Mouse (Mus musculus) small intestine, adult 2 months (tissue): ENCODE results near the gene Resp18.

Experiments
- CTCF ChIP-seq: fragments of 200-500 bp; IDR thresholded peaks from 2 replicates; pipeline ENCODE4 v1.5.1; 2012; ENCODE audit warnings: low read depth, mild to moderate bottlenecking, control low read depth, inconsistent platforms, low read length, moderate library complexity, mixed read lengths; ENCODE audit not compliant: insufficient replicate concordance, insufficient read length; ENCODE audit errors: extremely low read depth
- POLR2A ChIP-seq: fragments of 200-500 bp; IDR thresholded peaks from 2 replicates; pipeline ENCODE4 v1.6.1; 2012; ENCODE audit warnings: low read depth, mild to moderate bottlenecking, control low read depth, inconsistent platforms, low read length, moderate library complexity

- TF ChIP-seq CTCF (no peak), POLR2A (peak; percentile 72)
Observed at GRCm38 (mm10) chr1:75236117-75237050, 41.8 kb downstream of the Resp18 start, which contains the start of gene Dnajb2.
